Mouse (Mus musculus) neural tube, embryonic 10.5 days (tissue): ENCODE results near the gene Stk16.
A peak's percentile ranks its signal among the peaks of the same experiment; 100 is the strongest.

Source experiments
- DNase-seq: peaks from one replicate; pipeline ENCODE4 v3.0.0-alpha.2; 2017; ENCODE audit warnings: low spot score; ENCODE audit errors: extremely low spot score

The Stk16 gene

DNA sequence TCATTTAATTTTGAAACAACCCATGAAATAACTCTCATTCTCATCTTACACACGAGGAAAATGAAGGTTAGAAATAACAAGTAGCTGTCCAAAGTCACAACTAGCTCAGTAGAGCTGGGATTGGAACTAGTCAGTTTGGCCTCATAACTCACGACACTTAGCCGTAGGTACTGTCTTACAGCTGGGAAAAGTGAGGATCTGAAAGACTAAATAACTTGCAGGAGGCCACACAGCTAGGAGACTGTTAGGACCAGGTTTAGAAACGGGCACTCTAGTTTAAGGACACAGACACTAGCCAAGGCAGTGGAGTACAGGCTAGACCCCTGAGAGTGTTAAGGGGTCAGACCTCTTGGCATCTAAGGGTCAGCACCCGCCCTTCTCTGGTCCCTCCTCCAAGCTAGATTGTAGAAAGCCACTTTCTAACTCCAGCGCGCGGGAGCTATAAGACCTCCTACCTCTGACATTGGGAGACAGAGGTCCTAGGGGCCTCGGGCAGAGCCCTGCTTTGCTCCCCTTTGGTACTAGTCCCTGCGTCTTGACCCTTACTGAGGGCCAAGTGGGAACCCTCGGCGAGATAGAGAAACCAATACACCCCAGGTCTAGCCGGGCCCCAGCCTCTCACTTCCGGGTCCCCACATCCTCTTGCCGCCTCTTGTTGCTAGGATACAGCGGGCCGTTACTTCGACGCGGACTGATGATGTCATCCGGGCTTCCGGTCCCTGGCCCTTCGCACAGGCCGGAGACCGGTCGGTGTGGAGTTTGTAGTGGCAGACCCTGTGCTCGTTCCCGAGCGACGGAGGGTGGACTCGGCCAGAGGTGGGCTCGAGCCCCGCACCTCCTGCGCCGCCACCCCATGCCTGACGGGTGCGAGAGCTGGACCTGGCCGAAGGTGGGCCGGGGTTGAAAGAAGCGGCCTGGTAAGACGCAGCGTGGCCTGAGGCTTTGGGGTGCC, at the start of gene Stk16, which contains the start of gene Glb1l:
Gene Stk16, plus strand, starts transcription at position 703 of the 952 bp plus-strand sequence.
Gene Glb1l, minus strand, starts transcription at position 678 of the 952 bp plus-strand sequence.
- DNase-seq, result peak; percentile 97

DNA sequence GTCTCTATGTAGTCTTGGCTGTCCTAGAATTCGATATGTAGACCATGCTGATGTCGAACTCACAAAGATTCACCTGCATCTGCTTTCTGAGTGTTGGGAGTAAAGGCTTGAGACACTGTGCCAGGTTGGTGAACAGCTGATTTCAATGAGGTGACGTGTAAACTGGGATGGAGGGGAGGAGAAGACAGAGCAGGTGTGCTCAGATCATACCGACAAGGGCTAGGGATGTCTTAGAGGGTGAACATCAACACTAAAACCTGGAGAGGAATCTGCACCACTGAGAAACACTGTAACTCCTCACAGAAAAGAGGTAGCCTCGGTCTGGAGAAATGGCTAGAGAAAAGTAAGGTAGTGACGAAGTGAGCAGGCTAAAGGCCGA, 42.6 kb upstream of the Stk16 start:
- DNase-seq, result no peak

DNA sequence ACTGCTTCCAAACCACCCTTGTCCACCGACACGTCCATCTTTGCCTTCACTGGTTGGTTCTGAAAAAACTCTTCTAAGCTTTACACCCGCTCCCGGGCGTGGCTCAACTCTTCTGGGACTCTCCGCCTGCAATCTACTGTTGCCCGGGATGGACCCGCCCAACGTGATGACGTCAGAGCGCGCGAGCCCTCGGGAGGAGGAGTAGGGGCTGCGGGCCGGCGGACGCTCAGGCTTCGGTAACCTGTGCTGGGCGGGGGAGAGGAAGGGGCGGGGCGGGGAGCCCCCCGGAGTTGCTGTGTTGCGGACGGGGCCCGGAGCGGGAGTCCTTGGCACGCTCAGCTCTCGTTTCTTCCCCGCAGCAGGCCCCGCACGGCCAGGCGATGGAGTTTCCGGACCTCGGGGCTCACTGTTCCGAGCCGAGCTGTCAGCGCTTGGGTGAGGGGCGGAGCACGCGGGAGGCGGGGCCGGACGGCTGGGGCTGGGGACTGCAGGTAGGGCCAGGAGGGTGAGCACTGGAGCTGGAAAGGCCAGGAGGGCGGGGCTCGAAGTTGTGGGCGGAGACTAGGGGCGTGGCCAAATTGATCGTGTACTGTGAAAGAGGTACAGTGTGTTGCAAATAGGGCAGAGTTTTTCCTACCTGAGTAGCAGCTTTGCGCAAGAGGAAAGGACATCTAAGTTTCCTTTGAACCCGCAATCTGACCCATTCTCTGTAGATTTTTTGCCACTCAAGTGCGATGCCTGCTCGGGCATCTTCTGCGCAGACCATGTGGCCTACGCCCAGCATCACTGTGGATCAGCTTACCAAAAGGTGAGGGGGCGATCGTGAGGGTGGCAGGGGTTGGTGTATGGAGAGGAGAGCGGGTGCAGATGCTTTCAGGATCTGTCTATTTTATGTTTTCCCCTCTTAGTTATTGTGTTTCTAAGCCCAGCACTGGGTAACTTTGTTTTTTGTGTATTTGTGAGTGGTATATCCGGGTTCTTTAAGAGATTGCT, 41.9 kb upstream of the Stk16 start, which contains the start of gene Zfand2b:
Gene Zfand2b, plus strand, starts transcription at position 175 of the 993 bp plus-strand sequence.
- DNase-seq, result peak; percentile 98

DNA sequence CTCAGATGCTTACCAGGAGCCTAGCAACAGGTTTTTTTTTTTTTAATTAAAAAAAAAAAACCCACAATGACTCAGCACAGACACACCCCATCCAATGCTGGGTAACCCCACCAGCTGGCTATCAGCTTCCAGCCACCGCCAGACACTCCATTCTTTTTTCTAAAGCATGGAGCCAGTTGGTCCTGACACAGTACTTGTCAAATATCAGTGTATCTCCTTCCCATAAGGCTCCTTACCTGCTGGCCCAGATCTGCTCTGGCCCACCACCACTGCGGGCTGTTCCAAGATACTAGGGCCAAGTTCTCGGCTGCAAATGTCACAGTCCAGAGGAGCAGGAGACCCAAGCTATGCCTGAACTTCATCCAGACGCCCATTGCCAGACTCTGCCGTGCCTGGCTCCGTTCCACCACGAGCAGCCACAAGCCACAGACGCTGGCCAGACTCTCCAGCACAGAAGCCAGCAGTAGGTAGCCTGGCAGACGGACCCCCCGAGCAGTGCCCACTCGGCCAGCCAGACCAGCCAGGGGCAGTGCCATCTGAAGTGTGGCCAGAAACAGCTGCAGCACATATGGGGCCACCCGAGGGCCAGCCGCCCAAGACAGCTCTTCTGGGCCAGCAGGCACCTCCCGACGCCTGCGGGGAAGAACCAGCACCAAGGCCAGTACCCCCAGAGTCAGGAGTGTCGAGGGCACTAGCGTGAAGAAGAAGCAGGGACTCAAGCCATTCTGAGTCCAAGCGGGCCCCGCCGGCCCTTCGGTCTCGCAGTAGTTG, 31.1 kb upstream of the Stk16 start:
- no peak for DNase-seq

DNA sequence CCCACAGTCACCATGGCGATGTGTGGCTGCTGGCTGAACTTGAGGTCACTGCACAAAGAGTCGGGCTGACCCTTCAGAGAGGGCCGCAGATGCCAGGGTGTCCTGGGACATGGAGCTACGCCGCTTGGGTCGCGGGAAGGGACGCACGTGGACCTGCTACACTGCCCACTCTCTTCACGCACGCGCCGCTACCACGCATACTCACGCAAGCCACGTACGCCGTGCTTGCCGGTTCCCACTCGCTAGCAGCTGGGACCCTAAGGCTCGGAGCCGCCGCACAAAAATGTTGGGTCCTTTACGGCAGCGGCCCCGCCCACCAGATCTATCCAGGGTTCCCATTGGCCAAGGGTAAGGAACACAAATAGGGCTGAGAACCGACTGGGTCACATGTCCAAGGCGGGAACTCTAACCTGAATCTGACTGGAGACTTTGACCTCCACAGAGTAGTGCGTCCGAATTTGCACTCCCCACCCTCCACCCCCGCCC, 30.5 kb upstream of the Stk16 start, which contains the start of gene Abcb6:
Gene Abcb6, minus strand, starts transcription at position 288 of the 486 bp plus-strand sequence.
- DNase-seq, result peak; percentile 94

DNA sequence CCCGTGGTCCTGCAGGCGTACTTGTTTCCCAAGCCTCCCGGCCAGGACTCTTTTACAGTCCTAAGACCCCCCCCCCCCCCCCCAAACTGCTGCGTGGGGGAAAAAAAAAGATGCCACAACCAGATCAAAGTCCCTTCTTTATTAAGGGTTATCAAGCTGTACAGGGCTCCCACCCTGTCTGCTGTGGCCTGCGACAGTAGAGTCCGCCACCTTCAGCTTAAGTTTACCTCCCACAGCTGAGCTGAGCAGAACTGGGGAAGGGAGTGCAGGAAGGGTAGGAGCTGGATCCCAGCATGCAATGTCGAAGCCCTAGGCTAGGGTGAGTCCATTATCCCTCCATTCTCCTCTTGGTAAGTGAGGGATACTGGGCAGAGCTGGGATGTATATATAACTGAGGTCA, 29.9 kb upstream of the Stk16 start:
- DNase-seq, result peak; percentile 17

DNA sequence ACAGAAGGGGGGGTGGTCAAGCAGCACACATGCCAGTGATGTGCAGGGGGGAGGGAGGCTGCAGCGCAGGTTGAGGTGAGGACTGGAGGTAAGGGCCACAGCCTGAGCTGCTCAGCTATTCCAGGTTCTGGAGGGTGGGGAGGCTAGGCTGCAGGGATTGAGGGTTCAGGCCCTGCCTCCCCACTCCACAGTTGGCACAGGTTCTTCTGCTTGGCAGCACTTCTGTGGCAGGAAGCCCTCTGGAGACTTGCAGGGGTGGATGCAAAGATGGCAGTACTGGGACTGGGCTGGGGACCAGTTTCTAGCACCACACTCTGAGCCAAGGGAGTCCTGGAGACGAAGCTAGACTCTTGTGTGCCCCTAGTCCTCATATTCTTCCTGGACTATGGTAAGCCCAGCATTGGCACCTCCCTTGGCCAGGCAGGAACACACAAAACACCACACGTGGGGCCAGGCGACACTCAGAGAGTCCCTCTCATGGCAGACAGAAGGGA, 29.2 kb upstream of the Stk16 start:
- DNase-seq, result no peak

DNA sequence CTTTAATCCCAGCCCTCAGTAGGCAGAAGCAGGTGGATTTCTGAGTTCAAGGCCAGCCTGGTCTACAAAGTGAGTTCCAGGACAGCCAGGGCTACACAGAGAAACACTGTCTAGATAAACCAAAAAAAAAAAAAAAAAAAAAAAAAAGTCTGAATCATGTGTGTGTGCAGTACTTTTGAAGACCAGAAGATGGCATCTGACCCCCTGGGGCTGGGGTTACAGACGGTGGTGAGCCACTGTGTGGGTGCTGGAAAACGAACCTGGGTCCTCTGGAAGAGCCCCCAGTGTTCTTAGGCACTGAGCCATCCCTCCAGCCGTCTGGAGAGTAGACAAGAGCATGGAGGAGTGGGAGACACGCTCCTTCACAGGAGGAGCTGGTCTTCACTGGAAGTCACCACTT, 28.5 kb upstream of the Stk16 start:
- DNase-seq, result no peak

DNA sequence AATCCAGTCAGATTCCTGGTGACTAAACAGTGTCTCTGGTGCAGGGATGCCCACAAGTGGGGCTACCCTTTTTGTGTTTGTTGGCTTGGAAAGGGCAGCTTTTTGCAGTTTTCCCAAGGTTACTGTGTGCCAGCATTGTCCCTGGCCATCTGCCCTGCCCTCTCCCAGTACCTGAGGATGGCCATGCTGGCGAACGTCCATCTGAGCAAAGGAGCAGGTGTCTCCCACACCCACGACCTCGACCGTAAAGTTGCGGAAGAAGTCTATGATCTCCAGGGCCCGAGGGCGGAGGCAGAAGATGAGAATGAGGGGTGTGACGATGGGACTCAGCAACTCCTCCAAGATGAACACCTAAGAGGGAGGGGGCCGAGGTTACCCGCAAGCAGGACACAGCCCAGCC, 25.1 kb upstream of the Stk16 start:
- DNase-seq, result no peak

DNA sequence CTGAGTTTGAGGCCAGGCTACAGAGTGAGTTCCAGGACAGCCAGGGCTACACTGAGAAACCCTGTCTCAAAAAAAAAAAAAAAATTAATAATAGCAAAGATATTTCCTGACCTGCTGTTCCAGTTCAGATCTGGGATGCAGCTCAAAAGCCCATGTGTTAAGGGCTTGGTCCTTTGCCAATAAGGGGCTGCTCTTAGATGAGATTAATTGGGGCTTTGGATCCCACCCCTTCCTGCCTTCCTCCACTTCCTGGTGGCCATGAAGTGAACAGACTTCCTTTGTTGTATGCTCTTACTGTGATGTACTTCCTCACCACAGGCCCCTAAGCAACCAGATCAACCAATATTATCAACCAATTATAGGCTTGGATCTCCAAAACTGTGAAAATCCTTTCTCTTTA, 23.5 kb upstream of the Stk16 start:
- no peak for DNase-seq

DNA sequence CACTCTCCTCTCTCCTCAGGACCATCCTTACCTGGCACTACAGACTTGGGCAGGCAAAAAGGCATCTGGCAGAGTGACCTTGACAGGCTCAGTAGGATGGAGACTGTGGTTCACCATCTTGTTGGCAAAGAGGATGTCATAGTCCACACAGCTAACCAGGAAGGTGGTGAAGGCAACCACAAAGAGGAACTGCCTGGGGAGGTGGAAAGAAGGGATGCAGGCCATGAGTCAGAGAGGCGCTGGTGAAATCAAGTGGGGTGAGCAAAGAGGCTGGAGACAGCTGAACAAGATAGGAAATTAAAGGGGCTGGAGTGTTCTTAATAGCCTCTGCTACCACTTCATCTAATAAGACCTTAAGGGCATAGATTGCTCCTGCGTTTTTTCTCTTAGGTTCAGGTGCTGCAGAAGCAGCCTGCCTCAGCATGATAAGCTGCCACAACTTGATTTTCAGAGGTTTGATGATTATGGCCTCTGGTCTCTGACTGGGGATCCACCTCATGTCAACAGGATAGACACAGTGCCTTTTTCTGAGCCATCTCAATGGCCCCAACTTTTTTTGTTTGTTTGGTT, 22.6 kb upstream of the Stk16 start:
- no peak for DNase-seq

DNA sequence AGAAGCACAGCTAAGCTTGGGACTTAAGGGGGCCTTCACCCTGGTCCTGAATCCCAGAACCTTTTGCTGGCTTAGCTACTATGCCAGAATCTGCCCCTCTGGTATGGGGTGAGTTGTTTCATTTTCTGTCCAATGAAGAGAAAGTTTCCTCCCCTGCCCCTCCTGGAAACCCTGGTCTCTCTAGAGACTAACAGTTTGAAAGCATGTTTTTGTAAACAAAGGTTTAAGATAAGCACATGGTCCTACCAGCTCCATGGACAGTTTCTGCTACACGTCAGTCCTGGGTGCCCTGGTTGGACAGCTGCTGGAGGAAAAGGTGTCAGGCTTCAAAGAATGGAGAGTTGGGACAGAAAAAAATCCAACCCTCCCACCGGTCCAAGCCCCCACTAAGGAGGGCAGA, 20.1 kb upstream of the Stk16 start:
- no peak for DNase-seq

DNA sequence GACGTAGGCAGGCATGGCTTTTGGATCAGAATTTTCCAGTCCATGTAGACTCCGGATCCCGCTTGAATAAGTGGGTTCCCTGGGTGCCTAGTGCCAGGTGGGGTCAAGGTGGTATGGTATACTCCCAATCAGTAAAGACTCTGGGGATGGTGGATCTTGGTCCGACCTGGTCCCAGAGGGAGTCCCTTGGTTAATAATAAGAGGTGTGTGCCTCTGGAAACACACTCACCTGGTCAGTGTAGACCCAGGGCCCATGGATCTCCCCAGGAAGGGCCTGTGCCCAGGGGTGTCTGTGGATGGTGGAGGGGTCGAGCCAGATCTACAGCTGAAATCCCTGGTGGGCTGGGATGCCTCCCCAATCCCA, 19.4 kb upstream of the Stk16 start:
- DNase-seq, result no peak

DNA sequence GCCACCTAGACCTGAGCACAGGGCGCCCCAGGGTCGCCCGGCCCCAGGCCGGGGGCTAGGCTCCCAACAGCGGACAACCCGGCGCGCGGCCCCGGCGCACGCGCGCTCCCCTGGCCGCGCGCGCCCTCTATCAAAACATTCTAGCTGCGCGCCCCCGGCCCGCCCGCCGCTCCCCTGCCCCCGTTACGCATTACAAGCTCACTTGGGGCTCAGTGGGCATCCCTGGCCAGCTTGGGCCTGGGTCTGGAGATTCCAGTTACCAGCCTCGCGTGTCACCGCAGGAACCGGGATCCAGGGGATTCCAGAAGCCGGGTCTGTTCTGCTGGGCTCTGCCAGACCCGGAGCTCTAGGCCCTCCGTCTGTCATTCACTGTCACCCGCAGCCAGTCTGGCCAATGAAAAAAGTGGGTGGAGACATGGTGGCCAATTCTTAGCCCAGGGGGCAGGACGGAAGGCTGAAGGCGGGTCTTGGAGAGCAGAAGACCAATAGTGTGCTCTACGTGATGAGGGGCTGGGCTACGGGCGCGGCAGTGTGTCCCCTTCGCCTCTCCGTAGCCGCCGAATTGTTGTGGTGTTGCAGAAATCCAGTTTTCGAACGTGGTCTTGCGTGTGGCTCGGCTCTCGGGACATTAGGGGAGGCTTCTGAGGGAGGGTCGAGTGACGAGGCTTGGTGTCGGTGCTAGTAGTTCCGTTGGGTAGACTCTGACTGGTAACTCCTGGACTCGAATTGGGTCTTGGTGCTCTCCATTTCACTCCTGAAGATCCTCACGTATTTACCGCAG, 18.8 kb upstream of the Stk16 start, which contains the start of the genes Ankzf1 and Atg9a:
Gene Ankzf1, plus strand, starts transcription at position 530 of the 781 bp plus-strand sequence.
Gene Atg9a, minus strand, starts transcription at position 575 of the 781 bp plus-strand sequence.
- DNase-seq, result peak; percentile 91

DNA sequence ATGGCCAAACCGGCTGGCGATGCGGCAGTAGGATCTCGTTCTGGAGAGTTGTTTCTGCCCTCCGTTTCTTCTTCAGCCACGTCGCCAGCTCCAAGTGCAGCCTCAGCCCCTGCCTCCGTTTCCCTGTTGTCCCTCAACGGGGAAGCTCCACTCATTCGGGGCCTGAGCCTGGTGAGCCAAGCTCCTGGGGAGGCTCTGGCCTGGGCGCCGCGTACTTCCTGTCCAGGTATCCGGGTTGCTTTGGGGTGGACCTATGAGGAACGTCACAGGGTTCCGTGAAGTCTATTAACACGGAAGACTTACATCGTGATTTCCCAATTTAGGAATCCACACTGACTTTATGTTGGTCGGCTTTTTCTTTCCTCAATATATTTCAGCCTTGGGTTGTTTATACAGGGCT, 18.2 kb upstream of the Stk16 start:
- DNase-seq, result no peak

DNA sequence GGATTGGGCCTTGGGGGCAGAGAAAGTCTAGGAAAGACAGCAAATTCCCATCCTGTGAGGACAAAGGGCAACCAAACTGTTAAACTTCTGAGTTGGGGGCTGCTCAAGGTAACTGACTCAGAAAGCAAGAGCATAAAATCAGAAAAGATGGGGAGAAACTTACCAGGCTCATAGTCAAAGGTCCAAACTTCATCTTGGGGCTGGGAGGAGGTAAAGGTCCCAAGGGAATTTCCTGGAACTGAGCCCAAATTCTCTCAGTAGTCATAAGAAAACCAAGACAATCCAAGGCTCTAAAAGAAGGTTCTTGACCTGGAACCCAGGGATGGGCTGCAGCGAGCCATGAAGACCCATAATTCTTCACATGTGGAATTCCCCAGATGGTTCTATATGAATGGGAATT, 9.4 kb upstream of the Stk16 start:
- no peak for DNase-seq

DNA sequence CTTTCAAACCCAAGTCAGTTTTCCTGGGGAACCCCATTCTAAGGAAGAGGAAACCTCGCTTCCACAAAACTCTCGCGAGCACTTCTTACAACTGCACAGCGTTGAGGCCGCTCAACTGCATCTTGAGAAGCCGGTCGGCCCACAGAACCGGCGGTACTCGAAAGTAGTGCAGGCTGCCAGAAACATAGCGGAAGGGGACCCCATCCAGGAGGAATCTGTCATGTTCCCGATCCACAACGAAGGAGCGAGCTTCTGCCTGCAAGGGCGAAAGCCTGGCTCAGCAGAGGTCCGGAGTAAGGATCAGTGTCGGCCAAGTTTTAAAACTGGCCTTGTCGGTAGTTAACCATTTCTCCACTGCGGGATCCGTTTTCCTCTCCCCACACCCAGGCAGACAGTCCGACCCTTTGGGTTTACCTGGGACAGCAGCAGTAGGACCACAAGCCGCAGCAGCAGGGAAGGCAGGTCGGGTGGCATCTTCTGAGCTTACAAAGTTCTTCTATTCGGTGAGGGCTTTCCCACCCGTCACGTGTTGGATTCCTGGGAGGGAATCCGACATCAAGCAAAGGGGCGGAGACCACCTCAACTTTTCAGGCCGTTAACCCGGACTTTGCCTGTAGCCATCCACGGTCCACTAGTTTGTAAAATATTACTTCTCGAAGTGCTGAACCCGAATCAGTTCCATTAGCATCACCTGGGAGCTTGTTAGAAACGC, 1.5 kb upstream of the Stk16 start:
- peak; percentile 25 for DNase-seq

DNA sequence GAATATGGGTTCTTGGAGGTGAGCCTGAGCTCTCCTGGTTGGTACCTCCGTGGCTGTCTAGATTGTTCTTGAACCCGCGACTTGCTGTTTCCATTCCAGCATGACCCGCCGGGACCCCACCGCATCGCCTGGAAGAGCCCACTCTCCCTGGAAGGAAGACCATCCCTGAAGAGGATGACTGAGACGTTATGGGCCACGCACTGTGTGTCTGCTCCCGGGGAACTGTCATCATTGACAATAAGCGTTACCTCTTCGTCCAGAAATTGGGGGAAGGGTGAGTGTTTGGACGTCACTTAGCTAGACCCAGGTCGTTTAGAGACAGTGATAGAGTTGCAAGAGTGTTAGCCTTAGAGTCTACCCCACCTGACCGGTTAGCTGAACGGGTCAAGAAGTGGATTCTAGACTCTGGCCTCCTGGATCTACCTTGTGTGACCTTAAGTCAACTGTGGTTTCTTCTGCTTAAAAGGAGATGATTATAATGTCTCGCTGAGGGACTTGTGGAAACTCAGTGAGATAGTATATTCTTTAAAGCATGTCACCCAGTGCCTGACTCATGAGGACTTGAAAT, 587 bp downstream of the Stk16 start:
- no peak for DNase-seq
